Mouse (Mus musculus) gastrocnemius, adult 8-10 months (tissue): ENCODE results near the gene Smyd3. TPM values are rescaled to one million over a fixed set of nuclear protein-coding genes. Genes with fewer than 3 reads are reported as not detected.

Experiments
- DNase-seq, 2 experiments: peaks; one replicate each; pipeline ENCODE4 v3.0.0; 2022; ENCODE audit warnings: low spot score in 2 of 2
- total RNA-seq, 4 experiments: library from RNA; stranded (reverse); gene quantifications; 2 replicates each; pipeline ENCODE4 v1.2.4; 2022

Gene Smyd3
- total RNA-seq, 4 experiments from 2014 or later = 5.3 to 7.3 (median 6.5) TPM

DNA sequence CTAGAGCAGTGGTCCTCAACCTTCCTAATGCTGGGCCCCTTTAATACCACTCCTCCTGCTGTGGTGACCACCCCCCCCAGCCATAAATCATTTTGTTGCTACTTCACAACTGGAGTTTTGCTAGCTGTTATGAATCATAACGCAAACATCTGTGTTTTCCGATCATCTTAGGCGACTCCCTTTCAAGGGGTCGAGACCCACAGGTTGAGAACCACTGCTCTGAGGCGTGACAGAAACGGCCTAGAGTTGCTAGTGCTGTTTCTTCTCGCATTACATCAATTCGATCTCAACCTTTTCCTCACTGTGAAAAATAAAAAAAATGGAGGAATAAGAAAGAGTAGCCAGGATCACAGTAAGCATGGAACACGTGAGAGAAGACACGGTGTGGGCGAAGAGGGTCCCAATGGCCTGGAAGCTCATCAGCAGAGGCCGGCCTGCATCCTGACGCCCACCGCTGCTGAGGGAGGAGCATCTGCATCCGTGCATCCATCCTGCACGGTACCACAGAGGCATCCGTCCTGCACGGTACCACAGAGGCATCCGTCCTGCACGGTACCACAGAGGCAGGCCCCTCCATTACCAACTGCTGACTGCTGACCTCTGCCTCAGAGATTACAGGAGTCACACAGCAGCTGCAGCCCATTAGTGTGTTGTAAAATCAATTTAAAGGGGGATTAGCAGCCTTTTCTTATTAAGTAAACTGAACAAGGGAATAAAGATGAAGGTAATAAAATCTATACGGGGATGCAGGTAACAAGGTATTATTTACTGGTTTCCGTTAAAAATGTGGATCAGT lies 56.6 kb downstream of the Smyd3 start:
- no peak for DNase-seq

DNA sequence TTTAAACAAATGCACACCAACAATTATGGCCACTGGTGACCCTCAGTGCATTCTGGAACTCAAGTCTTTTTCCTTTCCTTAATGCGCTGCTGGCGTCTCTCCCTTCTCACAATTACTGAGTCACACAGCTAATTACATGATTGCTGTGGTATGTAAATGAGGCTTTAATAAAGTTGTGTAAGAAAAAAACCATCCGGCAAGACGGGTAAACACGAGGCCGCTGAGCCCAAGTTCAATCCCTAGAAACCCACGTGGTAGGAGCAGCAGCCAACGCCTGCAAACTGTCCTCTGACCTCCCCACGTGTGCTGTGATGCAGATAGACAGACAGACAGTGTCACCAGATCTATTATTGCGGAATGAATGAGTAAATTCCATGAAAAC lies 58.9 kb downstream of the Smyd3 start:
- no peak for DNase-seq

DNA sequence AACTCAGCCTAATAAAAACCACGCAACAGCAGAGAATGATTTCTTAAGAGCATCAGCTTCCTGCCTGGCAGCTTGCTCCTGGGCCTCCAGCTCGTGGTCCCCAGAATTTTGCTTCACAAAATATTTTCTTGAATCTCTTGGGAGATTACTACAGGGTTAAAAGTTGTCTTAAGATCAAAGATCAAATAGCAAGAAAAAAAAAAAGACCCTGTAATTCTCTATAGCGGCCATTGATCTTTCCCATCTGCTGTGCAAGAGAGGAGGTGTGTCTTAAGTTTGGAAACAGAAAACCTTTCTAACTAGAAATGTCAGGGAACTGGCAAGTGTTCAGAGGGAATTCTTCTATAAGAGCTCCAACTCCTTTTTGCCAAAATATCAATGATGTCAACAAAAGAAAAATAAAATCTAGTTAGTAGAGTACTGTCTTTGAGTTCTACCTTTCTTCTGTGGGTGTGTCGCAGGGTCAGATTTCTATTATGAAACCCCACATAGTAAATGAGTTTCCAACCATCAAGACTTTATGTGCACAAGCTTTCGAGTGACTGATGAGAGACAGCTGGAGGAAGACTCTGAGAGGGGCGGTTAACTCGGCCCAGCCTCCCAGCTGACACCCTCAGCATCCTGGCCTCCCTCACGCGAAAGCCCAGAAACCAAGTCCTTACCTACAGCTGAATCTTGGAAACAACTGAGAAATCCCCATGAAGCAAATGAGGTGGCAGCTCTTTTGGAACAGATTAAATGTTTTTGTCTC lies 59.4 kb downstream of the Smyd3 start:
- DNase-seq = no peak

DNA sequence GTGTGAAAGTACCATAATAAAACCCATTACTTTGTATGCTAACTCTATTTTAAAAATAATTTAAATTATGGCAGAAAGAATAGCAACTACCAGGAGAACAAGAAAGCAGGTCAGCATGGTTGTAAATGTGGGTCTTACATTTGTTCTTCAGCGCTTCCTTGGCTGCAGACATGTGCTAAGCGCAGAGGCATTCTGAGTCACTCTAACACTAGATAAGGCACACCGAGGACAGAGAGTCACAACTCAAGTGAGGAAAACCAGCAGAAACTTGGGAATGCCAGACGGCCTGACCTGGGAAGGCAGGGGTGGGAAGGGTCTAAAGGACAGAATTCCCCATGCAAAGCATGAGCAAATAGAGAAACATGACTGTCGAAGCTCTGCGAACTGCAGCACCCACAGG lies 63.2 kb downstream of the Smyd3 start:
- no peak for DNase-seq

DNA sequence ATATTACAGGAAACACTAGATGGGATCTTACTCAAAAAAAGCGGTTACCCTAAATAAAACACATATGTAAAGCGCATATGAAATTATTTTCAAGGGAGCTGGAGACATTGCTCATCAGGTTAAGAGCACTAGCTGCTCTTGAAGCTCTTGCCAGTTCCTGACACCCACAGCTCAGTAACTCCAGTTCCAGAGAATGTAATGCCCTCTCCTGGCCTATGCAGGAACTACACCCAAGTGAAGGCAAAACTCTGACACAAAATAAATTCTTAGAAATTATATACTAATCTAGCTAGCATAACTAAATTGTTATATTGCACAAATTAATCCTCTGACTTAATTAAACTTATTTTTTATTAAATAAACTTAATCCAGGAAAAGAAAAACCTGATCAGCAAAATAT lies 66.6 kb downstream of the Smyd3 start:
- DNase-seq = no peak

DNA sequence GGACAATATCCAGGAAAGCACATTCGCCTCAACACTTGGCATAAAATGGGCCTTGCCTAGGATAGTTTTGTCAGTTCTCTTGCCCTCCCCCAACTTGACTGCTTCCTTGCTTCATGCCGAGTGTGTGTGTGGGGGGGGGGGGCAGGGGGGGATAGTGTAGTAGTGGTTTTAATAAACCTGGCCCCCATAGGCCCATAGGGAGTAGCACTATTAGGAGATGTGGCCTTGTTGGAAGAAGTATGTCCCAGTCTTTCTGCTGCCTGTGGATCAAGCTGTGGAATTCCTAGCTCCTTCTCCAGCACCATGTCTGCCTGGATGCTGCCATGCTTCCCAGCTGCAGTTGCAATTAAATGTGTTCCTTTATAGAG lies 71.0 kb downstream of the Smyd3 start:
- DNase-seq = no peak

DNA sequence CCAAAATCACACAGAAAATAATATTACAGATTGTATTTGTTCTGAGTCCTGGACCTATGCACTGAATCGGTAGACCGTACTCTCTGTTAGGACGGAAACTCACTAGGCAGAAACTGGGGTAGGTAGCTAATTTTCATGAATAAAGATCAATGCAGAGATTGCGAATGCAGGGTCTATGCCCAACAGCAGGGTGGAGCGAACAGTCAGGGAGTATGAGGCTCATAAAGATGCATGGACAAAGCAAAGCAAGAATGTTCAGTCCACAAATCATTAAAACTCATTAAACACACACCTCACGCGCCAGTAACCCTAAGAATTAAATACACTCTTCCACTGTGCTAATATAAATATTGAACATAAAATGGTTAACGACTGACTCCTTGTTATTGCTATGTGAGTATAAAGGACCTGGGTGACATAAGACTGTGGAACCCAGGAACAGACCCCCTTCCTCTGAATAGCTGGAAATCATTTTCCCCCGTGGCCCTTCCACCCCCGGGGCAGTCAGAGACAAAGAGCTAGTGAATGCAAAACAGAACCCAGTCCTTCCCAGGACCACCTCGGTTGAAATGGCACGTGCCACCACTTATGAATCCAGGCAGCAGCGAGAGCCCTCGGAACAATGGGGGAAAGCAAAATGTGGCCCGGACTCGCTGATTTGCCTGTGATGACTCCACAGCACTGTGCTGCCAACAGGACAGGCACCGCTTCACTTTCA lies 71.6 kb downstream of the Smyd3 start:
- DNase-seq = no peak

DNA sequence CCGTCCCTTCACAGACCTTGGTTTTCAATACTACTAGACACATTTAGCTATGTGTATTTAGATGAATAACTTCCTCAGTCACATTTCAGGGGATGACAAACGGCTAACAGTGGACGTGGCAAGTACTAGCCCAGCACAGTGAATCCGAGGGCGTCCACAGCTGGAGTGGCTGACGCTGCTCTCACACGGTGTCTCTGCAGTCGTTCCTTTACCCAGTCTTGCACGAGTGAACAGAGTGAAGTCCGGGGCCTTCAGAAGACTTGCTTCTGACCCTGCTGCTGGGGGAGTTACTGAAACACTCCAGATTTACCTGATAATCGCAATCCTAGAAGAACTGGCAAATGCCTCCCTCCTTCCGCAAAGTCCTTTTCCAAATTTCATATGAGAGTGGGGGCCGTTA lies 74.0 kb downstream of the Smyd3 start:
- DNase-seq = no peak

DNA sequence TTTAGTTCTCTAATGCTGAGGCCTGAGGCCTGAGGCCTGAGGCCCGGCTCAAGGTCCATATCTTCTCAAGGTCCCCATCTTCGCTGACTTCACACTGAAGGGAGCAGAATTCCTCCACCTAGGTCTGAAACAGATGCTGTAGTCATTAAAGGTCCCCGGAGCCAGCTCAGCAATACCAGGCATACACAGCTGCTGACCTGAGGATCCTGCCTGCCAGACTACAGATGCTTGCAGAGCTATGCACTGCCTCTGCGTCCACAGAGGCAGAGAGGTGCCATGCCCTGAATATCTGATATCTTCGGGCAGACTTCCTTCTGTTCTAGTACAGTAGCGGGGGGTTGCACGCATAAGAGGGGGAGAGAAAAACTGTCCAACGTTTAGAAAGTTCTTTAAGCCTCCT lies 74.4 kb downstream of the Smyd3 start:
- DNase-seq = no peak

DNA sequence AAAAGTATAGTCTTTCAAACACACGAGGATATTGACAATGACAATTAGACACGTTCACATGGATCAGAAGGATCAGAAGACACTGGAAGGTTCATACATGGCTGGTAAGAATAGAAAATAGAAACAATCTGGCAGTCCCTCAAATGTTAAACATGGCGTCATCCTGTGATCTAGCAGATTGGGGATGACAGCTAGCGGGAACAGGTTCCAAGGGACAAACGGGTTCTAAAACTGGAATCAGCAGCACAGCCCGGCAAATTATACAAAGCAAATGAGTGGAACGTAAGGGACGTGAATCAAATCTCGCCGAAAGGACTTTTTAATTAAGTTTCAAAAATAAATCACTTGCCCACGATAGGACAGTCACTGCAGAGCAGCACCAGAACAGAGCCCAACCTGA lies 81.2 kb downstream of the Smyd3 start:
- DNase-seq = no peak

DNA sequence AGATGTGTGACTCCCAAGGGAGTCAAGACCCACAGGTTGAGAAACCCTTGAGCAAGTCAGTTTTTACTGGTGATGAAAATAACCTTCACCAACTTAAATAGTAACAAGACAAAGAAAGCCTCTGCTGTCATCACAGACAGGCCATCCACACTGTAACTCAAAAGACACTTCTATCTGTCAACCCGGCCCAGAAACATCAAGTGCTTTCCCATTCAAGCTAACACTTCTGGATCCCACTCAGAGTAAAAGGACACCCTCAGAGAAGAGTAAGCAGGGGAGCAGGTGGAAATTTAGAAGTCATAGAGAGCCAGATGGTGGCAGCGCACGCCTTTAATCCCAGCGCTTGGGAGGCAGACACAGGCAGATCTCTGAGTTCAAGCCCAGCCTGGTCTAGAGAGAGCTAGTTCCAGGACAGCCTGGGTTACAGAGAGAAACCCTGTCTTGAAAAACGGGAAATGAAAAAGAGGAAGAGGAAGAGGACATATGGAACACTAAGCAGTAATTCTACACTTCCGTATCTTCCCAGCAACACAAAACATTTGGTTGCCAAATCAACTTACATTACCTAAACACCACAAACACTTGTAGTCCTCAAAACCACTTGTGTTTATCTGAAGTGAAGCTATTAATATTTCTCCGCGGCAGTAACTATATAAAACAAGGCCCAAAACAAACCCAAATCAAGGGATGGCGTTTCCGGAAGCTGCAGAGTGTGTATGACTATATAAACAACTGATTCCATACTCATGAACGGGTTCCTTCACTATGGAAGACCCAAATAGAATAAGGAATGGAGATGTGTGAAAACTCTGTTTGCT lies 83.2 kb downstream of the Smyd3 start:
- DNase-seq = no peak

DNA sequence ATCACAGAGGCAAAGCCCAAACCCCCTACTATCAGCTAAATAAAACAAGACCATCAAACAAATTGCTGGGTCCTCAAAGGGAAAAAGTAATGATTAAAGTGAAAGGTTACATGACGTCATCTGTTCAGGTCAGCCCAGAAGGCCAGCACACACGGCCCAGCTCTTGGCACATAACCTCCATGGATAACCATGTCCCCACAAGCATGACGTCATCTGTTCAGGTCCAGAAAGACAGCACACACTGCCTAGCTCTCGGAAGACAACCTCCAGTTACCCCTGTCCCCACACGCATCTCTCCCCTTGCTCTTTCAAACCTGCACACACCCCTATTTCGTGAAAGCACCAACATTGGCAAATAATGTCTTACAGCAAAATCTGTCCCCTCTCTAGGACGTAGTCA lies 84.0 kb downstream of the Smyd3 start:
- no peak for DNase-seq

DNA sequence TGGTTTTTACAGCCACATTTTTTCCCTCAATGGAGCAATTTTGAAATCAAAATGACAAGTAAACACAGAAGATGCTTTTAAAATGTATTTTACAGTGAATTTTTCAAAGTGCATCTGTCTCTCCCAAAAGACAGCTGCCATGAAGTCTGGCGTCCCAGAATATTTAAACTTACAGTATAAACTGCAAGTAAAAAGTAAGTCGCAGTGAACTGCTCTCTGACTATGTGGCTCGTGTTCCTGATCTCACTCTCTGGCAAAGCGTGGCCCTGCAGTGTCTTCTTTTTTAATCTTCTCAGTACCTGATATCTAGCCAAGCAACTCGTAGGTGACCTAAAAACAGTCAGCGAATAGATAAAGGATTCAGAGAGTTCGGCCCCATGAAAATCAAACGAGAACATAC lies 84.5 kb downstream of the Smyd3 start:
- no peak for DNase-seq

DNA sequence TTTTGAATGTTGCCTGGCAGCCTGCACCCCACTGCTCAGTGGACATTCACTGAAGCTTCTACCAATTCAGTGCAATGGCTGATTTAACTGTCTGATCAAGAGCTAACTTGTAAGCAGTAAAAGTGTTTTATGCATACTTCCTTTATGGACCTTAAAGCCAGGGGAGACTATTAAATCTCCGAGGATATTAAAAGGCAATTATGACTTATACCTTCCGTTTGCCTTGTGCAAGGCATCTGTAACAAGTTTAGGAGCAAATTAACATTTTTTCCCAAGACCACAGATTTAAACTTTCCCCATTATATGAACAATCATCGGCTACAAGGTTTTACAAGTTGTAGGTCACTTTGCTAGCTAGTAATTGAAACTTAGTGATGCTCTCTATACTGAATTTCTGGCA lies 87.8 kb downstream of the Smyd3 start:
- no peak for DNase-seq

DNA sequence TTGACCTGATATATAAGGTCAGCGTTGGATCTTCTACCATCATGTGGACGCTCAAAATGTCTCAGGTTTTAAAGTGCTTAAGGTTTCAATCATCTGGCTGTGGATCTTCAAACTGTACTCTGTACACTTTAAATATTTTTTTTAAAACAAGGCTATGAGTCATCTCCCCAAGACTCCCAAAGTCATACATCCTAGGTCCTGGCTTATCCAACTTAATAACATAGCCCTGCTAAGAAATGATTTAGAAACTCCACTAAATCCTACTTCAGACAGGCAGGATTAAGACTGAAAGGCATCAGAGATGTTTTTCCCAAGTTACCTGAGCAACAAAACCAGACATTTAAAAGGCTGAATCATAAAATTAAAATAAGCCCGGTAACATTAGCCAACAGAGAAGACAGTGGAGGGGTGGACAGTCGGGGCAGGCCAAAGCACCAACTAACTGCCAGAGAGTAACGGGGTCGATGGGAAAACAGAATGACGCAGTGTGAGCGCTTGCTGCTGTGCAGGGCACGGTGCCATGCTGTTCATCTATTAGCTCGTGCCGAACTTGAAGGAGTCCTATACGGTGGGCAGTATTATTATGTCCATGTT lies 92.9 kb downstream of the Smyd3 start:
- no peak for DNase-seq

DNA sequence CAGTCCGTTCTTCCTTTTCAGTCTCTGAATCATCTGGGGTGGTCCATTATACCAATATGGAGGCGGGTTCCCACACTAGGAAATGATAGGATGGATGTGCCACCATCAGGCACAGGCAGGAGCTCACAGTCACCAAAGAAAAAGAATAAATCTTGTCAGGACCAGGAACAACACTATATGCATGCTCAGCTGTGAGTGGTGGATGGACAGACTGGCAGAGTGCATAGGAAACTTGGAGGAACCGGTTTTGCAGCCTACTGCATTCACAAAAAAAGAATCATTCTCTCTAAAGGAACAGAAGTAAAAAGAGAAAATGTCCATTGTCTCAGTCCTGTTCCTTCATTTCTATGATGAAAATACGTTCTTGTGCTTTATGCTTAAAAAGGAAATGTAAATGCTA lies 98.8 kb downstream of the Smyd3 start:
- no peak for DNase-seq

DNA sequence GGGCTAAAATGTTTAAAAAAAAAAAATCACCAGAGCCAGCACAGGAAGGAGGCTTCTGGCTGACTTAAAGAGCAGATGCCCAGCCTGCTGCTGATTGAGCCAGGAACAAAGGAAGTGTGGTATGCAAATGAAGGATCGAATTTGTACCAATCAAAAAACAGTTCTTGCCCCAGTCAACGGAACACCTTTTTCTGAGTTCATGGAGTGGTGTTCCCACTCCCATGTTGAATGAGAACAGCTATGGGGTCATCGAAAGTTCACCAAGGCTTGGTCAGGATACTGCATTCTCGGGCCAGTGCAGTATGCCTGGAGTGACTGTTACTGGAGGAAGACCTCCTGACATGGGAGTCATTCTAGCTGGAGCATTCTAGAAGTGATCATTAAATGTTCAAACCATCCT lies 109.8 kb downstream of the Smyd3 start:
- no peak for DNase-seq

DNA sequence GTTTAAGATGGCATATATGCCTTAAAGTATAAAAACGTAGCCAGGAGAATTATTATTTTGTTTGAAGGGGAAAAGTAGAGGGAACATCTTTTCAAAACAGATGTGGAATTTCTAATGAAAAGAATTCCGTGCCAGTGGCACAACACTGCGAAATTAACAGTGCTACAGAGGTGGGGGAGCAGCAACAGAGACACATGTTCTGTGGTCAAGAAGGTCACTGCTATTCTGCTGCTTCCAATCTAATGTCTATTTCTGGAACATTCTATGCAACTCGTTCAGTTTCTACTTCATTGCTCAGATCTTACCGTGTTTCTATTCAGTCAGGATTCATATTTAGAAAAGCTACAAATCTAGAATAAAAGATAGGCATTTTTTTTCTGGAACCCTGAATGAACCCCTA lies 117.0 kb downstream of the Smyd3 start:
- no peak for DNase-seq

DNA sequence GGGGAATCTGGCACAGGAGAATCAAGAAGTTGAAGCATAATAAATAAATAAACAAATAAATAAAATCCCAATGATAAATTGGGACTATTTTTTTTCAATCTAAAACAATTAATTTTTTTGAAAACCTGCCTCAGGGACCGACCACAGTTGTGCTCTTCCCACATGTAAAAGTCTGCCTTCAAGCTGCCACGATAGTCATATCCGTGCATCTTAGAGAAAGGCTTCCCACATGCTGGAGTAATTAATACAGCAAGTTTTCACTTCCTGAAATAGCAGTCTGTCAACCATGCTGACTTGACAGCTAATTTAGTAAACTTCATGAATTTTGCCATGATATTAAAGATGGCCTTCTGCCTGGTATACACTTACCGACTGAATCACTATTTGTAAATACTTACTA lies 119.2 kb downstream of the Smyd3 start:
- DNase-seq = no peak

DNA sequence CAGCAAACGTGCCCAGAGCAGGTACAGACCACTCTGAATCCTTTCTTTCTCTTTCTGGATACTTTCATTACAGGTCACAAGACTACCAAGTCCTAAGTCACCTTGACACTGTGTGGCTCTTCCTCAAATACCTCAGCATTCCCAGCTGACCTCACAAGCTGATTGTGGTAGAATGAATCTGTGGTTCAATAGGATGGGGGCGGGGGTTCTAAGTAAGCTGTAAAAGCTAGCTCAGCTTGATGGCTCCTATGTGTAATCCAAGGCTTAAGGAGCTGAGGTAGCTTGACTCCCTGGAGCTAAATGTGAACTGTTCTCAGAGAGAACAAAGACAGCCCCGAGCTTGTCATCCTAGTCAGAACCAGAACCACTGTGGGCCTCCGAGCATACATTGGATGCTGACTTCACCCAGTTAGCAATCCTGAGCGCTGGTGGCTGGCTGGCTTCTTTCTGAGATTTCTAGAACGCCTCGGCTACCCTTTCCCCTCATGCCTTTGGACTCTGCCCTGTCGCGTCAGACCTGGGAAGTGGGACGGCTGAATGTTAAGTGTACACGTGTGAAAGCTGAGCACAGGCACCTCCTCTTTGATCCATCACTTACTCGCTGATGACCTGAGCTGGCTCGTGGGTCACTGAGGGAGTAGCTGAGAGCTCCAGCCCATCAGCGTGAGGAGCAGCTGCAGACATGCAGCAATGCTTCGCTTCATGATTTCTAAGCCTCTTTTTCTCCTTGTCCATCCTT lies 131.4 kb downstream of the Smyd3 start:
- DNase-seq = no peak

DNA sequence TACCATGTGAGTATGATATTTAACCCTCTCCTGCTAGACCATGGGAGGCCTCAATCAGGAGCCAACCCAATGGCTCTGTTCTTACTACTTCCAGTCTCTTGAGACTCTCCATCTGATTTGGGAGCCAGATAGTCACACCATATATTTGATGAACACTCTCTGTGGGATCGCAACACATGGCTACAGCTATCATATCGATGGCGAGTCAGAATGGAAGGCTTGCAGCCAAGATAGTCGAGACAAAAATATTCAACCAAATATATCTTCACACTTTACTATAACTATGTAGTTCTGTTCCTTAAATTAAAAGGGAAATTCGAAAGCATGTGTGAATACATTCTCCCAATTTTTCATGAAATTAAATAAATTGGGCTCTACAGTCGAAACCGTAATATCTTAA lies 132.2 kb downstream of the Smyd3 start:
- no peak for DNase-seq
